Mouse (Mus musculus) hindbrain, postnatal 0 days (tissue): ENCODE results near the gene Cpne2. TPM values are rescaled to one million over a fixed set of nuclear protein-coding genes. Genes with fewer than 3 reads are reported as not detected.

ENCODE experiments used
- ATAC-seq: fragments of 200-750 bp; cut with Nextera tagmentation; 2 replicates; pipeline ENCODE4 v1.8.0; 2017; ENCODE audit warnings: mild to moderate bottlenecking, moderate TSS enrichment, moderate library complexity
- DNase-seq: peaks from one replicate; pipeline ENCODE4 v3.0.0-alpha.2; 2015; ENCODE audit warnings: low spot score
- H3K27ac ChIP-seq: fragments of 300-500 bp; sonication (generic); 2 replicates; pipeline ENCODE4 v1.5.1; 2014; ENCODE audit warnings: mild to moderate bottlenecking
- H3K27me3 ChIP-seq: fragments of 300-500 bp; sonication (generic); 2 replicates; pipeline ENCODE4 v1.6.1; 2014; ENCODE audit warnings: low read length, mixed read lengths; ENCODE audit not compliant: insufficient read depth
- H3K36me3 ChIP-seq: fragments of 300-500 bp; sonication (generic); 2 replicates; pipeline ENCODE4 v1.6.1; 2014; ENCODE audit warnings: low read length, mixed read lengths; ENCODE audit not compliant: insufficient read depth
- H3K4me1 ChIP-seq: fragments of 300-500 bp; sonication (generic); 2 replicates; pipeline ENCODE4 v1.6.1; 2014; ENCODE audit warnings: antibody characterized with exemption, low read length, mixed read lengths; ENCODE audit not compliant: insufficient read depth
- H3K4me2 ChIP-seq: fragments of 300-500 bp; sonication (generic); 2 replicates; pipeline ENCODE4 v1.6.1; 2014; ENCODE audit warnings: low read depth, mild to moderate bottlenecking, low read length, moderate library complexity, mixed read lengths
- H3K4me3 ChIP-seq: fragments of 300-500 bp; sonication (generic); 2 replicates; pipeline ENCODE4 v1.5.1; 2014; ENCODE audit warnings: low read length
- H3K9ac ChIP-seq: fragments of 300-500 bp; sonication (generic); replicated peaks from 2 replicates; pipeline ENCODE4 v1.6.1; 2014; ENCODE audit warnings: mild to moderate bottlenecking, low read length, moderate library complexity, mixed read lengths
- H3K9me3 ChIP-seq: fragments of 300-500 bp; sonication (generic); 2 replicates; pipeline ENCODE4 v1.6.1; 2016; ENCODE audit warnings: low read length, mixed read lengths
- CTCF ChIP-seq: IDR thresholded peaks from 2 replicates; pipeline ENCODE4 v1.5.1; 2016; ENCODE audit warnings: antibody characterized with exemption, control low read depth, low read depth
- WGBS: fragments of 180-500 bp; shearing (Covaris S2); extraction: QIAGEN DNeasy Blood & Tissue Kit; methylation state at CpG from one replicate; pipeline ENCODE4 v1.1.7; 2014; 5-methylcytosine and 5-hydroxymethylcytosine counted together
- polyA plus RNA-seq: library from polyadenylated mRNA; unstranded; fragments of >200 nt; fragmentation: Nextera tagmentation; extraction: Ambion mirVana; gene quantifications from 2 replicates; pipeline ENCODE4 v1.2.1, GENCODE M21; 2015
- total RNA-seq: library from RNA; depleted of rRNA; stranded (reverse); fragments of >200 nt; gene quantifications from 2 replicates; pipeline ENCODE4 v1.2.3, GENCODE M21; 2014

The Cpne2 gene
- total and polyA plus RNA-seq, 2 experiments from 2014 or later = 33.6 to 45.5 TPM

- no peak overlapping the region for H3K9ac ChIP-seq
- no peak for ATAC-seq
- no peaks in the 10 kb centered on the region for H3K4me1 ChIP-seq
- 86% methylated on average over 4 of the region's 4 CpGs for WGBS
- no peak overlapping the region for H3K4me3 ChIP-seq
- H3K4me2 ChIP-seq = no peak overlapping the region
- no peaks in the 10 kb centered on the region for H3K9me3 ChIP-seq
- no peak for TF ChIP-seq CTCF
- H3K27me3 ChIP-seq = no peaks in the 10 kb centered on the region
- peaks cover 19% of the 10 kb centered on the region; the same call in 1 of the 2 replicates for H3K36me3 ChIP-seq
- DNase-seq = no peak
- H3K27ac ChIP-seq = no peak overlapping the region
Observed at GRCm38 (mm10) chr8:94591691-94592090, 58.9 kb downstream of the Cpne2 start.

- DNase-seq (peak; percentile 36), ATAC-seq (no peak)
- Histone ChIP-seq H3K27ac (no peak overlapping the region), H3K4me2 (no peak overlapping the region), H3K4me1 (no peaks in the 10 kb centered on the region), H3K27me3 (no peaks in the 10 kb centered on the region), H3K4me3 (no peak overlapping the region), H3K9ac (no peak overlapping the region), H3K36me3 (no peaks in the 10 kb centered on the region), H3K9me3 (no peaks in the 10 kb centered on the region)
- WGBS = 62% methylated on average over 1 of the region's 1 CpGs
- peak; percentile 58 for TF ChIP-seq CTCF
Observed at GRCm38 (mm10) chr8:94594211-94594610, 61.4 kb downstream of the Cpne2 start.

GRCm38 (mm10) chr8:94600478-94600877, 67.7 kb downstream of the Cpne2 start:
- Histone ChIP-seq H3K4me3 (peak overlapping the region; percentile 98), H3K4me2 (peak overlapping the region; percentile 95), H3K4me1 (peaks cover 16% of the 10 kb centered on the region; the same call in 1 of the 2 replicates), H3K36me3 (no peaks in the 10 kb centered on the region), H3K27ac (peak overlapping the region; percentile 97), H3K27me3 (no peaks in the 10 kb centered on the region), H3K9me3 (no peaks in the 10 kb centered on the region), H3K9ac (peak overlapping the region; percentile 89)
- TF ChIP-seq CTCF = no peak
- ATAC-seq = no peak
- DNase-seq = no peak
- WGBS = 25% methylated on average over 5 of the region's 5 CpGs

GRCm38 (mm10) chr8:94601034-94601606, 68.3 kb downstream of the Cpne2 start:
- DNase-seq (peak; percentile 6), ATAC-seq (peak; percentile 34)
- Histone ChIP-seq H3K36me3 (no peaks in the 10 kb centered on the region), H3K4me2 (peak overlapping the region; percentile 95), H3K9me3 (no peaks in the 10 kb centered on the region), H3K9ac (peak overlapping the region; percentile 89), H3K27me3 (no peaks in the 10 kb centered on the region), H3K27ac (peak overlapping the region; percentile 97), H3K4me3 (peak overlapping the region; percentile 98), H3K4me1 (peaks cover 16% of the 10 kb centered on the region; the same call in 1 of the 2 replicates)
- under 1% methylated on average over 51 of the region's 51 CpGs for WGBS
- TF ChIP-seq CTCF = no peak

- WGBS = under 1% methylated on average over 55 of the region's 55 CpGs
- no peak for TF ChIP-seq CTCF
- Histone ChIP-seq H3K4me2 (peak within 1 kb of the TSS; percentile 100), H3K27ac (peak within 1 kb of the TSS; percentile 97), H3K4me3 (peak within 1 kb of the TSS; percentile 98), H3K9me3 (no peaks in the 10 kb centered on the region), H3K4me1 (peaks cover 16% of the 10 kb centered on the region; the same call in 1 of the 2 replicates), H3K9ac (peak within 1 kb of the TSS; percentile 93), H3K27me3 (no peaks in the 10 kb centered on the region), H3K36me3 (no peaks in the 10 kb centered on the region)
- DNase-seq (peak; percentile 100), ATAC-seq (peak; percentile 100)
Observed at GRCm38 (mm10) chr8:94601607-94602385, 69.0 kb downstream of the Cpne2 start, which contains the start of the genes Rspry1 and Fam192a. TSS of gene Rspry1 (plus strand) at chr8:94601937. TSS of gene Fam192a (minus strand) at chr8:94601997.

- peak overlapping the region; percentile 95 for H3K27ac ChIP-seq
- WGBS = under 1% methylated on average over 31 of the region's 31 CpGs
- no peak for ATAC-seq
- H3K4me2 ChIP-seq = peak overlapping the region; percentile 100
- peak overlapping the region; percentile 98 for H3K4me3 ChIP-seq
- TF ChIP-seq CTCF = no peak
- H3K27me3 ChIP-seq = no peaks in the 10 kb centered on the region
- peak; percentile 37 for DNase-seq
- H3K36me3 ChIP-seq = no peaks in the 10 kb centered on the region
- peak overlapping the region; percentile 93 for H3K9ac ChIP-seq
- no peaks in the 10 kb centered on the region for H3K9me3 ChIP-seq
- peaks cover 16% of the 10 kb centered on the region; the same call in 1 of the 2 replicates for H3K4me1 ChIP-seq
Observed at GRCm38 (mm10) chr8:94602471-94603131, 69.8 kb downstream of the Cpne2 start.
